Mouse (Mus musculus) E14TG2a.4 (cell line): ENCODE results near the gene Slc4a8.

ENCODE experiments used
- CTCF ChIP-seq: conservative IDR thresholded peaks from 2 replicates; pipeline ENCODE4 v1.5.1; 2014; ENCODE audit warnings: low read length
- POU5F1 ChIP-seq: IDR thresholded peaks from 2 replicates; pipeline ENCODE4 v1.6.1; 2014; ENCODE audit warnings: low read length, borderline replicate concordance

DNA sequence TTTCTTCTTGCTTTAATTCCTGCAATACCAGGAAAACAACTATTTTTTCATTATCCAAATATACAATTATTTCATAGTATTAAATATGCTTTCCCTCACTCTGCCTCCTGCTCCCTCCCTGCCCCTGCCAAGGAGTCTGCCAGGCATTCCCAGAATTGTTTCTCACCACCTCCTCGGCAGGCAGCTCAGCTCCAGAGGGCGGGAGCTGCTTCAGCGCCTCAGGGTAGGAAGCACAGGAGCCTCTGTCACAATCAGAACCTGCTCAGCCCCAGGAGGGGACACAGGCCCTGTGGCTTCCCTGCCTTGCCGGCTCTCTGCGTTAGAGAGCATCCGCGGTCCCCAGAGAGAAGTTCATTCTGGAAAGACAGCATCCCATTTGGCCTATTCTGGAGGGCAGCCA is 71.2 kb downstream of the Slc4a8 start:
- TF ChIP-seq CTCF (no peak), POU5F1 (no peak)
